Mouse (Mus musculus) ES-Bruce4 (cell line): ENCODE measurements around the gene Ces1f. TPM values are rescaled to one million over a fixed set of nuclear protein-coding genes. Genes with fewer than 3 reads are reported as not detected.

ENCODE experiments used
- H3K27ac ChIP-seq: 2 replicates; pipeline ENCODE4 v1.5.1; 2012; ENCODE audit warnings: low read length, inconsistent platforms; ENCODE audit not compliant: insufficient read depth
- H3K27me3 ChIP-seq: 2 replicates; pipeline ENCODE4 v1.6.1; 2012; ENCODE audit warnings: mild to moderate bottlenecking, low read length, inconsistent platforms; ENCODE audit not compliant: control insufficient read depth, poor library complexity, insufficient read depth, severe bottlenecking
- H3K36me3 ChIP-seq: 2 replicates; pipeline ENCODE4 v1.6.1; 2012; ENCODE audit warnings: inconsistent platforms, mild to moderate bottlenecking, low read length, moderate library complexity; ENCODE audit not compliant: control insufficient read depth, poor library complexity, insufficient read depth, severe bottlenecking
- H3K4me1 ChIP-seq: one replicate; pipeline ENCODE4 v1.8.1; 2011; ENCODE audit warnings: low read length; ENCODE audit not compliant: control insufficient read depth, insufficient read depth
- H3K4me3 ChIP-seq: 2 replicates; pipeline ENCODE4 v1.5.1; 2011; ENCODE audit warnings: low read depth, mild to moderate bottlenecking, low read length
- H3K9ac ChIP-seq: 2 replicates; pipeline ENCODE4 v1.6.1; 2012; ENCODE audit warnings: low read depth, mild to moderate bottlenecking, inconsistent platforms; ENCODE audit not compliant: poor library complexity, severe bottlenecking
- H3K9me3 ChIP-seq: replicated peaks from 2 replicates; pipeline ENCODE4 v1.6.1; 2012; ENCODE audit warnings: mild to moderate bottlenecking, low read length, inconsistent platforms; ENCODE audit not compliant: control insufficient read depth, poor library complexity, insufficient read depth, severe bottlenecking
- CTCF ChIP-seq: IDR thresholded peaks from one replicate; pipeline ENCODE4 v1.8.1; 2011; ENCODE audit warnings: low read depth, low read length
- EP300 ChIP-seq: IDR thresholded peaks from 2 replicates; pipeline ENCODE4 v1.6.1; 2011; ENCODE audit warnings: low read depth, low read length; ENCODE audit not compliant: insufficient read depth
- POLR2A ChIP-seq: IDR thresholded peaks from one replicate; pipeline ENCODE4 v1.8.1; 2011; ENCODE audit warnings: low read length; ENCODE audit not compliant: insufficient read depth
- polyA plus RNA-seq: library from polyadenylated mRNA; stranded (reverse); fragments of >200 nt; gene quantifications from 2 replicates; pipeline ENCODE4 v1.2.4, GENCODE M21; 2011; ENCODE audit warnings: low read depth; ENCODE audit not compliant: missing spikeins, insufficient read depth, insufficient read length

The Ces1f gene
- polyA plus RNA-seq, 1 experiment, result not detected

- Histone ChIP-seq H3K27ac (no peak overlapping the region), H3K27me3 (no peaks in the 10 kb centered on the region; the same call in 1 of the 2 replicates), H3K4me1 (no peaks in the 10 kb centered on the region), H3K4me3 (no peak overlapping the region), H3K36me3 (no peaks in the 10 kb centered on the region), H3K9me3 (no peaks in the 10 kb centered on the region), H3K9ac (no peak overlapping the region)
- TF ChIP-seq EP300, result no peak
- TF ChIP-seq CTCF, result no peak
- no peak for TF ChIP-seq POLR2A
These were observed 1.3 kb downstream of the Ces1f start for GRCm38 (mm10) chr8:93278176-93278805.

DNA sequence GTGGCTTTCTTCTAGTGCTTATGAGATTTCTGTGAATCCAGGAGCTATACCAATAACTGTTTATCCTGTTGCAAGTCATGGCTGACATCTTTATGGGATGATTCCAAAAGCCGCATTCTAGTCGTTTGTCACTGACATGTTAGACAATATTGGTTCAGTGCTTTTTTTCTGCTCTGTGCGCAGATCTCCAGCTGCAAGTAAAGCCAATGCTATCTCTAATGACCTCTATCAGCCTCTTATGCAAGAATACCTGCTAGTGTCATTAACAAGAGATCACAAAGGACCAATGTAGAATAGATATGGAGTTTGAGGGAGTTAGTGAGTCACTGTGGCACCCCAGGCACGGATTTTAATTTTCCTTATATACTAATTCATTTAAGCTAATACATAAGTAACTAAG, 4.9 kb downstream of the Ces1f start:
- H3K36me3 ChIP-seq, result no peaks in the 10 kb centered on the region
- no peak overlapping the region for H3K27ac ChIP-seq
- no peaks in the 10 kb centered on the region for H3K9me3 ChIP-seq
- no peak for TF ChIP-seq POLR2A
- no peak for TF ChIP-seq CTCF
- no peak for TF ChIP-seq EP300
- no peaks in the 10 kb centered on the region for H3K27me3 ChIP-seq
- no peak overlapping the region for H3K4me3 ChIP-seq
- H3K9ac ChIP-seq, result no peak overlapping the region
- no peaks in the 10 kb centered on the region for H3K4me1 ChIP-seq

GRCm38 (mm10) chr8:93273321-93273720, 6.2 kb downstream of the Ces1f start:
- Histone ChIP-seq H3K27ac (no peak overlapping the region), H3K36me3 (no peaks in the 10 kb centered on the region), H3K9ac (no peak overlapping the region), H3K4me1 (no peaks in the 10 kb centered on the region), H3K4me3 (no peak overlapping the region), H3K9me3 (no peaks in the 10 kb centered on the region), H3K27me3 (no peaks in the 10 kb centered on the region)
- no peak for TF ChIP-seq POLR2A

DNA sequence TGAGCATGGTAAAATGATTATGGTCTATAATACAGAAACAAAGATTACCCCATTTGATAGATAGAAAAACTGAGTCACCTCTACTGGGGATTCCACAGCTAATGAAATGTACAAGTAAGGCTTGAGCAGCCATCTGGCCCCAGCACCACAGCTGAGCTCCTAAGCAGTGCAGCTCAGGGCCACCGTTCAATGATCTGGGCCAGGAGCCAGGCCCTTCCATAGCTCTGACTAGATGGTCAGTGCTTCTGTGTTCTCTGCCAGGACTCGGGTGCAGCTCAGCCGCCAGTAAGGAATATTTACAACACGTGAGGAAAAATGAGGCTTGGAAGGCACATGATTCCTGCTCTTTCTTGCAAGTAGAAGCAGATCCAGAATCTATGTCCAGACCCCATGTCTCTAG, 6.9 kb downstream of the Ces1f start:
- Histone ChIP-seq H3K4me1 (no peaks in the 10 kb centered on the region), H3K9ac (no peak overlapping the region), H3K9me3 (no peaks in the 10 kb centered on the region), H3K27ac (no peak overlapping the region), H3K4me3 (no peak overlapping the region), H3K27me3 (no peaks in the 10 kb centered on the region), H3K36me3 (no peaks in the 10 kb centered on the region)
- TF ChIP-seq EP300 (no peak), CTCF (no peak), POLR2A (no peak)

- Histone ChIP-seq H3K27me3 (no peaks in the 10 kb centered on the region), H3K36me3 (no peaks in the 10 kb centered on the region)
- TF ChIP-seq POLR2A (no peak), EP300 (no peak), CTCF (no peak)
These were observed 18.1 kb downstream of the Ces1f start for GRCm38 (mm10) chr8:93261436-93261835.

GRCm38 (mm10) chr8:93252400-93252925, 27.1 kb downstream of the Ces1f start:
- Histone ChIP-seq H3K4me3 (no peak overlapping the region), H3K9me3 (no peaks in the 10 kb centered on the region; the same call in 1 of the 2 replicates), H3K4me1 (no peaks in the 10 kb centered on the region), H3K27me3 (no peaks in the 10 kb centered on the region), H3K36me3 (no peaks in the 10 kb centered on the region), H3K9ac (no peak overlapping the region), H3K27ac (no peak overlapping the region)
- TF ChIP-seq POLR2A, result no peak
- no peak for TF ChIP-seq CTCF
- TF ChIP-seq EP300, result no peak

More at GRCm38 (mm10) chr8:93261436-93261835, 18.1 kb downstream of the Ces1f start:
- no peak overlapping the region for H3K9ac ChIP-seq
- no peaks in the 10 kb centered on the region; the same call in 1 of the 2 replicates for H3K9me3 ChIP-seq
- H3K27ac ChIP-seq, result no peak overlapping the region
- H3K4me1 ChIP-seq, result no peaks in the 10 kb centered on the region
- no peak overlapping the region for H3K4me3 ChIP-seq
